Mouse (Mus musculus): ENCODE measurements around the gene Stxbp5. TPM values are rescaled to one million over a fixed set of nuclear protein-coding genes. Genes with fewer than 3 reads are reported as not detected.

Stxbp5 gene
- total RNA-seq, 2 experiments from 2014 or later, result 5.2 to 6.6 TPM

GRCm38 (mm10) chr10:9866793-9867579, 33.9 kb downstream of the Stxbp5 start:
- intact Hi-C loops (cut with DNase I; ENCODE audit: low total_unique reads), result no loop called here
- DNase-seq, result no peak

DNA sequence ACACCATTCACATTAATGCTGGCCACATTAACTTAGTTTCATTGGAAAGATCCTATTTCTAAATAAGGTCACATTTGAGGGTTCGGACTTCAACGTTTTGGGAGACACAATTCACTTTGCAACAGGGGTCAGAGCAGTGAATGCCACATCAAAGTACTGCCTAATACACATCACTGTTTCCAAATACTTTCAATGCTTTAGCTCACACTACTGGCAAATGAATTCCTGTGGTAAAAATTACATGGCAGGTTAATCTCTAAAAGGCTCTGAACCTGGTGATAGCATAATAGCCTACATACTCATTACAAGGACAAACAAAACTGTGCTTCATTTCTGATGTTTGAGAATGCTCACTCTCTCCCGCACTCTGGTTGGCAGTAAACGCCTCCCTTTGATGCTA, 40.9 kb downstream of the Stxbp5 start:
- no peak for DNase-seq
- intact Hi-C loops (cut with DNase I; ENCODE audit: low total_unique reads), result no loop called here

DNA sequence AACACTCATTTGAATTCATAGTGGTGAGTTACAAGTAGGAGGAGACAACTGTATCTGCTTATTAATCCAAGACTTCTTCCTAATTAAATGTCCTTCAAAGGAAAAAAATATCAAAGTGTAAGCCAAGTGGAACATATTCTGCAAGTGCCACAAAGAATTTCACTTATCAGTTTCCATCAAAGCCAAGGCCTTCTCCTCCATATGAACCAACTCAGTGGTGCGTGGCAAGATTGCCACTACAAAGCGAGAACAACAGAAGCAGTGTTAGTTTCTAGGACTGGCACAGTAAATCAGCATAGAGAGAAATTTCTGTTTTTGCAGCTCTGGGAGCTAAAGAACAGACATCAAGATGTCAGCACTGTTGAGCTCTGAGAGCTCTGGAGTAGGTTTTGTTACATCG, 41.4 kb downstream of the Stxbp5 start:
- intact Hi-C loops (cut with DNase I; ENCODE audit: low total_unique reads), result no loop called here
- DNase-seq, result no peak

DNA sequence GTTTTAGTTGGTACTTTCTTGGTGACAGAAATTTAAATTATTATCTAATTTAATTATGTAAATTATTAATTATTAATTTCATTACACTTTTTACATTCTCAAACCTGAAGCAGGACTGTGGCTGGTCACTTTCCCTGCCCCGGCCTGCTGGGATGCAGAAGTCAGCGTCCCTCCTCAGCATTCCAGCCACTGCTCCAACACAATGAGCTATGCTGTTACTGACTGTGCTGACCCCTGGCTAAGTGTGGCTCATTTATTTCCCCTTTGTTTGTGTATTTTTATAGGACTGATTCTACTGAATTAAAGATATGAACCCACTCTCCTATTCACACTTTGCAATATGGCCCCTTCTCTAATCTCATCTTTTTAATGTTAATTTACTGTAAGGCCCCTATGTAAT, 43.0 kb downstream of the Stxbp5 start:
- DNase-seq, result no peak
- intact Hi-C loops (cut with DNase I; ENCODE audit: low total_unique reads), result no loop called here

GRCm38 (mm10) chr10:9856792-9857191, 44.1 kb downstream of the Stxbp5 start:
- intact Hi-C loops (cut with DNase I; ENCODE audit: low total_unique reads), result no loop called here
- no peak for DNase-seq

GRCm38 (mm10) chr10:9846408-9846807, 54.5 kb downstream of the Stxbp5 start:
- no peak for DNase-seq
- intact Hi-C loops (cut with DNase I; ENCODE audit: low total_unique reads), result no loop called here

DNA sequence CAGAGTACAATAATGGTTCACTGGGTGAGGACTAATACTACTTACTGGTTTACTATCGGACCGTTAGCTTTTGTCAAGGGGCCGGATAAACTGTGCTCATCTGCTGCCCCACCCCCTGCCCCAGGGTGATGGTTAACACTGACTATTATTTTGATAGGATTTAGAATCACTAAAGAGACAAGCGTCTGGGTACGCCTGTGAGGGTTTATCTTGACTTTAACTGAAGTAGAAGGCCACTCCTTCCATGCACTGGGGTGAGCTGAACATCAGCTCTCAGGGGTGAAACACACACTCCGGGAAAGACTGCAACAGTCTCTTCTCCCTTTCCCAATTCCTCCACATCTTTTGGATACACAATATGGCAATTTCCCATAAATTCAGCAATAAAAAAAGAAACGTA, 61.5 kb downstream of the Stxbp5 start:
- DNase-seq, result no peak

DNA sequence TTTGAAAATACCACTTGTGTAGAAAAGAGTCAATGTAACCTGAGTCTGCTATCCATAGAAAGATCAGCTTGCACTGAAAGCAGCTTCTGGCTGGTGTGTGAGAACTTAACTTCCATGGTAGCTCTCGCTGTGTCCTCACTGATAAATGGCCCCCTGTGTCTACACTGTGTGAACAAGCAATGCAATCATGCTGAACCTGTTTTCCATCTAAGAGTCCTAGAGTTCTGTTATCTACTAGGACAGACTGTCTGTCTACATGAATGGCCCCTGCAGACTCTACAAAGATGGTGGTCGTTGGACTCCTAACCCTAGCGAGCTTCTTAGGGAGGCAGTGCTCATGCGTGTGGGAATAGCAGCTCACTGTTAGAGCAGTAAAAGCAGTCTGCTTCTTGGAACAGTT, 65.9 kb downstream of the Stxbp5 start:
- DNase-seq, result no peak
- intact Hi-C loops (cut with DNase I; ENCODE audit: low total_unique reads), result no loop called here

More for the DNA sequence above, 61.5 kb downstream of the Stxbp5 start:
- intact Hi-C loops (cut with DNase I; ENCODE audit: low total_unique reads), result no loop called here

DNA sequence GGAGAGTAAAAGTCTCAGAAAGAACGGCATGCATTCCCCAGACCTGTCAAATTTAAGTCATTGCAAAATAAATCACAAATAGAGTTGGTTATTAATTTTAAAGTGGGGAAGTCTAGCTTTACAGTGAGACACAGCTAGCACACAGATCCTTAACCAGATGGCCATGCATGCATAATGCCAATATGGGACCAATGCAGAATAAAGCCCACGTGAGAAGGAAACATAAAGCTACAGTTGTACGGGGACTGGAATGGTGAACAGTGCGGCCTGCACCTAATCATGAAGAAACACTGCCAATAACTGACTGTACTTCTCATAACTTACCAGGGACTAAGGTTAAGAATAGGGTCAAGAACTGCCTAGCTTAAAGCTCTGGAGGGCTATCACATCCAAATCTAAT, 67.9 kb downstream of the Stxbp5 start:
- intact Hi-C loops (cut with DNase I; ENCODE audit: low total_unique reads), result no loop called here
- DNase-seq, result no peak

DNA sequence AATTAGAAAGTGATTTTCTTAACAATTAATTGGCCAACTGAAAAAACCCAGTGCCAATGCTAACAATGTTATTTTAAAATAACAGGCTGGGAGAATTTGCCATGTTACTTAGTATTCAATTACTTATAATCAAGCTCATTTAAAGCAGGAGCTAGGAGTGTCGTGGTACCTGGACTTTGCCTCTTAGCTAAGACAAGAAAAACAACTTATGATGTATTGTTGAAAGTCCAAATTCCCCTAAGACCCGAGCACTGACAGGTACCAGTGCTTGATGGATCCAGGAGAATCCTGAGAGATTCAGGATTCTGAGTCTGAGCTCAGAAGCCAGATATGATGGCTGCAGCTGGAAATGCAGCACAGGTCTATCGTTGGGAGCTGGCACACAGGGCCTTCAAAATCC, 71.1 kb downstream of the Stxbp5 start:
- intact Hi-C loops (cut with DNase I; ENCODE audit: low total_unique reads), result no loop called here

GRCm38 (mm10) chr10:9821299-9821698, 79.6 kb downstream of the Stxbp5 start:
- DNase-seq, result no peak
- intact Hi-C loops (cut with DNase I; ENCODE audit: low total_unique reads), result no loop called here

More for the DNA sequence above, 71.1 kb downstream of the Stxbp5 start:
- no peak for DNase-seq

- no peak for DNase-seq
- intact Hi-C loops (cut with DNase I; ENCODE audit: low total_unique reads), result no loop called here
Measured at GRCm38 (mm10) chr10:9818574-9818973, 82.3 kb downstream of the Stxbp5 start.

DNA sequence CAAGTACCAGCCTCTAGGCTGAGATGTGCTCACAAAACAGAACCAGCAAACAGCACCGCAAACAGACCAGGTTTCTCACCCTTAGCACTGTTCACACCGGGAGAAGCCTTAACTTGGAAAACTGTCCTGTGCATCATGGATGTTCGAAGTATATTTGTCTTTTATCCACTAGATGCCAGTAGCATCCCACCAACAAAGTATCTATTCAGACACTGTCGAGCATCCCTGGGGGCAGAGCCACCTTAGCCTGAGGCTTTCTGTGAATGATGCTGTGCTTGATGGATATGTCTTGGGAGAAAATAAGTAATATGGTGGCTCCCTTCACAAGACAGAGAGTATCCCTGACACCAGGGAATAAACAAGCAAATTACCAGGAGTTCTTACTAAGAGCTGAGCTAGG, 87.0 kb downstream of the Stxbp5 start:
- no peak for DNase-seq
- intact Hi-C loops (cut with DNase I; ENCODE audit: low total_unique reads), result no loop called here

- intact Hi-C loops (cut with DNase I; ENCODE audit: low total_unique reads), result no loop called here
- DNase-seq, result no peak
Measured at GRCm38 (mm10) chr10:9807596-9807995, 93.3 kb downstream of the Stxbp5 start.

GRCm38 (mm10) chr10:9805341-9805740, 95.5 kb downstream of the Stxbp5 start:
- intact Hi-C loops (cut with DNase I; ENCODE audit: low total_unique reads), result no loop called here

DNA sequence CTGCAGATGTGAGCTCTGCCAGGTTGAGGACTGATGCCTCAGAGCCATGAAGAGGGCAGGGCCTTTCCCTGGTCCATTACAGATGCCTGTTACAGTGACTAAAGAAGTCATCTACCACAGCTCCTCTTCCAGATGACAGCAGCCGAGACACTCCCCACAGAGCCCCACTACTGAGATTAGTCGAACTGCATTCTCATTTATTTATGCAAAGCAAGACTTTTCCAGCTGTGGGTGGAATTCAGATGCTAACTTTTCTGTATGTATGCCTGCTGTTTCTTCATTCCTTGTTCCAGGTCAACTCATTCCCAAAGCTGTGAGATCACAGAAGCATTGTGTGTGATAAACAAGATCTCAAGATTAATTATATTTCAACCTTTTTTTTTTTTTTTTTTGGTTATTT, 97.8 kb downstream of the Stxbp5 start:
- DNase-seq, result no peak
- intact Hi-C loops (cut with DNase I; ENCODE audit: low total_unique reads), result no loop called here

More at GRCm38 (mm10) chr10:9805341-9805740, 95.5 kb downstream of the Stxbp5 start:
- no peak for DNase-seq

DNA sequence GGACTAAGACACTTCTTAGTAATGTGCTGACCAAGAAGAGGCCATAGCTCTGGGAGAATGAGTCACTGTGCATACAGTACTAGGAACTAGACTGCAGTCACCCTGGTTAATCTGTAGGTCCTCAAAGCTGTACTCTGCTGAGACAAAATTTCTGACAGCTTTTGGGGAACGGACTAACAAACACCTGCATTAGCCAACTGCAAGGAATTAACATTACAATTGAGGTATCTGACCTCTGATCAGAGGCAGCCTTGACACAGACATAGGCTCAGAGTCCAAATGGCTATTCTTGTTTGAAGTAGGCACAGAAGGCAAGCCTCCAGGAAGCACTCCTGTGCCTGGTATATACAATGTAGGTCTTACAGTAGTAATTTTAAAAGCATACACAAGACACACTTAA, 99.3 kb downstream of the Stxbp5 start:
- intact Hi-C loops (cut with DNase I; ENCODE audit: low total_unique reads), result no loop called here
- DNase-seq, result no peak

- intact Hi-C loops (cut with DNase I; ENCODE audit: low total_unique reads), result loop anchor here (5.0 kb wide), 1 partner anchor 518 kb away; no protein-coding TSS in a partner anchor
- DNase-seq, result no peak
Measured at GRCm38 (mm10) chr10:9799085-9799484, 101.8 kb downstream of the Stxbp5 start.

- DNase-seq, result no peak
- intact Hi-C loops (cut with DNase I; ENCODE audit: low total_unique reads), result loop anchor here (5.0 kb wide), 1 partner anchor 521 kb away; no protein-coding TSS in a partner anchor
Measured at GRCm38 (mm10) chr10:9796429-9796828, 104.5 kb downstream of the Stxbp5 start.

- intact Hi-C loops (cut with DNase I; ENCODE audit: low total_unique reads), result no loop called here
- no peak for DNase-seq
Measured at GRCm38 (mm10) chr10:9794429-9794828, 106.5 kb downstream of the Stxbp5 start.

- intact Hi-C loops (cut with DNase I; ENCODE audit: low total_unique reads), result no loop called here
- no peak for DNase-seq
Measured at GRCm38 (mm10) chr10:9790947-9791346, 109.9 kb downstream of the Stxbp5 start.

DNA sequence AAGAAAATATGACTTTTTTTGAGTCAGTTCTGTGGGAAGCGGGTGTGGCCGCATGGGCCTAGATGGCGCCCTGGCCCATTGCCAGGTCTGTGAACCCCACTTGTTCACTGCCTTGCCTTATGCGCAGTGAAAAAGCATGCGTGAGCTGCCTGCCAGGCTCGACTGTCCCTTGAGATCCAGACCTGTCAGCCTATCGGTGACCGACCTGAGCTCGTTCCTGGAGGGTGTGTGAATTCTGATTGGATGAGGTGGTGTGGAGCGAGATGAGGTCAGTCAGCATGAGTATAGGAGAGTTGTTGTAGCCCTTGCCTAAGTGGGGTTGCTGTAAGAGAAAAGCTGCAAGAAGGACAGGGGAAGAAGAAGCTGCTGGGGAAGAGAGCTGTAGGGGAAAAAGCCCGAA, 114.4 kb downstream of the Stxbp5 start:
- DNase-seq, result no peak
- intact Hi-C loops (cut with DNase I; ENCODE audit: low total_unique reads), result no loop called here
